Mouse (Mus musculus) MEL (cell line): ENCODE results near the gene Trim10.
A peak's percentile ranks its signal among the peaks of the same experiment; 100 is the strongest.

Source experiments
- CTCF ChIP-seq, 3 experiments: IDR thresholded peaks in 2 of 3; conservative IDR thresholded peaks in 1 of 3; 2 replicates each; pipeline ENCODE4 v1.5.1; 2011 to 2012; ENCODE audit warnings: low read length in 3 of 3, low read depth in 2 of 3, mild to moderate bottlenecking in 2 of 3, improper control_type of control experiment in 1 of 3, inconsistent platforms in 1 of 3, mixed read lengths in 1 of 3, moderate library complexity in 1 of 3; ENCODE audit not compliant: control insufficient read depth in 1 of 3, insufficient read depth in 1 of 3, poor library complexity in 1 of 3, severe bottlenecking in 1 of 3
- EP300 ChIP-seq, 2 experiments: IDR thresholded peaks; 2 replicates each; pipeline ENCODE4 v1.6.1; 2011; ENCODE audit warnings: improper control_type of control experiment in 2 of 2, low read length in 2 of 2, low read depth in 1 of 2, mild to moderate bottlenecking in 1 of 2
- ETS1 ChIP-seq: IDR thresholded peaks from 2 replicates; pipeline ENCODE4 v1.6.1; 2012; ENCODE audit warnings: low read depth, mild to moderate bottlenecking, inconsistent platforms, low read length, improper control_type of control experiment, moderate library complexity
- MAX ChIP-seq: IDR thresholded peaks from 2 replicates; pipeline ENCODE4 v1.6.1; 2011; ENCODE audit warnings: low read length, improper control_type of control experiment
- MEF2A ChIP-seq: IDR thresholded peaks from 2 replicates; pipeline ENCODE4 v1.6.1; 2014; ENCODE audit warnings: low read depth, mild to moderate bottlenecking, inconsistent platforms, low read length, improper control_type of control experiment; ENCODE audit not compliant: poor library complexity, insufficient replicate concordance, severe bottlenecking; ENCODE audit errors: extremely low read depth

GRCm38 (mm10) chr17:36914108-36914507 is 44.7 kb downstream of the Trim10 start:
- no peak for TF ChIP-seq MEF2A
- TF ChIP-seq CTCF (IDR thresholded peaks at IDR 0.05 in 2 of 3, conservative IDR thresholded peaks at IDR 0.05 in 1 of 3; ENCODE audit: control insufficient read depth in 1 of 3, insufficient read depth in 1 of 3, low read depth in 2 of 3, low read length in 3 of 3, poor library complexity in 1 of 3, severe bottlenecking in 1 of 3): peak; percentile 65 to 72 (median 70)
- TF ChIP-seq MAX: no peak
- no peak for TF ChIP-seq ETS1
- no peak for TF ChIP-seq EP300 (IDR thresholded peaks at IDR 0.05; ENCODE audit: low read depth in 1 of 2, low read length in 2 of 2)
